Mouse (Mus musculus) stomach, embryonic 14.5 days (tissue): ENCODE measurements around the gene Stx4a. TPM values are rescaled to one million over a fixed set of nuclear protein-coding genes. Genes with fewer than 3 reads are reported as not detected.

Source experiments
- ATAC-seq: fragments of 200-750 bp; cut with Nextera tagmentation; 2 replicates; pipeline ENCODE4 v1.8.0; 2017; ENCODE audit warnings: low read depth, moderate TSS enrichment; ENCODE audit not compliant: insufficient number of reproducible peaks, insufficient read depth, low FRiP score
- H3K27ac ChIP-seq: fragments of 300-500 bp; sonication (generic); 2 replicates; pipeline ENCODE4 v1.5.1; 2014; ENCODE audit warnings: mild to moderate bottlenecking, low read length, moderate library complexity, mixed read lengths
- H3K27me3 ChIP-seq: fragments of 300-500 bp; sonication (generic); 2 replicates; pipeline ENCODE4 v1.6.1; 2014; ENCODE audit warnings: low read length, control low read depth, mixed read lengths; ENCODE audit not compliant: control insufficient read depth, insufficient read depth
- H3K36me3 ChIP-seq: fragments of 300-500 bp; sonication (generic); 2 replicates; pipeline ENCODE4 v1.6.1; 2014; ENCODE audit warnings: mild to moderate bottlenecking, control low read depth, low read length, moderate library complexity, mixed read lengths; ENCODE audit not compliant: control insufficient read depth, insufficient read depth
- H3K4me1 ChIP-seq: fragments of 300-500 bp; sonication (generic); 2 replicates; pipeline ENCODE4 v1.6.1; 2014; ENCODE audit warnings: low read length, control low read depth, mixed read lengths; ENCODE audit not compliant: control insufficient read depth, insufficient read depth
- H3K4me2 ChIP-seq: fragments of 300-500 bp; sonication (generic); replicated peaks from 2 replicates; pipeline ENCODE4 v1.6.1; 2014; ENCODE audit warnings: low read depth, low read length, control low read depth
- H3K4me3 ChIP-seq: fragments of 300-500 bp; sonication (generic); 2 replicates; pipeline ENCODE4 v1.5.1; 2014; ENCODE audit warnings: low read depth, low read length, control low read depth
- H3K9ac ChIP-seq: fragments of 300-500 bp; sonication (generic); replicated peaks from 2 replicates; pipeline ENCODE4 v1.6.1; 2014; ENCODE audit warnings: low read depth, mild to moderate bottlenecking, control low read depth, low read length, moderate library complexity, mixed read lengths
- H3K9me3 ChIP-seq: fragments of 300-500 bp; sonication (generic); 2 replicates; pipeline ENCODE4 v1.6.1; 2016; ENCODE audit warnings: low read depth, low read length, control low read depth; ENCODE audit not compliant: control insufficient read depth
- WGBS: fragments of 180-500 bp; shearing (Covaris S2); extraction: QIAGEN DNeasy Blood & Tissue Kit; methylation state at CpG from one replicate; pipeline ENCODE4 v1.1.7; 2014; 5-methylcytosine and 5-hydroxymethylcytosine counted together
- polyA plus RNA-seq: library from polyadenylated mRNA; unstranded; fragments of >200 nt; fragmentation: Nextera tagmentation; extraction: Ambion mirVana; gene quantifications from 2 replicates; pipeline ENCODE4 v1.2.1, GENCODE M21; 2014

Gene Stx4a
- polyA plus RNA-seq, 1 experiment from 2014 or later = 29.7 TPM

- WGBS = 92% methylated on average over 9 of the region's 9 CpGs
These were observed 55.2 kb downstream of the Stx4a start for GRCm38 (mm10) chr7:127879301-127879700.

GRCm38 (mm10) chr7:127880431-127880830 lies 56.3 kb downstream of the Stx4a start:
- 83% methylated on average over 12 of the region's 12 CpGs for WGBS
- Histone ChIP-seq H3K4me1 (peaks cover 11% of the 10 kb centered on the region; the same call in 1 of the 2 replicates), H3K36me3 (peaks cover 70% of the 10 kb centered on the region), H3K27me3 (no peaks in the 10 kb centered on the region), H3K9me3 (no peaks in the 10 kb centered on the region), H3K4me3 (no peak overlapping the region), H3K9ac (no peak overlapping the region), H3K27ac (no peak overlapping the region), H3K4me2 (no peak overlapping the region)
- ATAC-seq = no peak

More at GRCm38 (mm10) chr7:127879301-127879700, 55.2 kb downstream of the Stx4a start:
- H3K27ac ChIP-seq = no peak overlapping the region
- H3K4me3 ChIP-seq = no peak overlapping the region
- H3K36me3 ChIP-seq = peaks cover 61% of the 10 kb centered on the region
- H3K9ac ChIP-seq = no peak overlapping the region
- H3K4me2 ChIP-seq = no peak overlapping the region
- H3K4me1 ChIP-seq = peaks cover 15% of the 10 kb centered on the region; the same call in 1 of the 2 replicates
- ATAC-seq = no peak
- no peaks in the 10 kb centered on the region for H3K27me3 ChIP-seq
- H3K9me3 ChIP-seq = no peaks in the 10 kb centered on the region

DNA sequence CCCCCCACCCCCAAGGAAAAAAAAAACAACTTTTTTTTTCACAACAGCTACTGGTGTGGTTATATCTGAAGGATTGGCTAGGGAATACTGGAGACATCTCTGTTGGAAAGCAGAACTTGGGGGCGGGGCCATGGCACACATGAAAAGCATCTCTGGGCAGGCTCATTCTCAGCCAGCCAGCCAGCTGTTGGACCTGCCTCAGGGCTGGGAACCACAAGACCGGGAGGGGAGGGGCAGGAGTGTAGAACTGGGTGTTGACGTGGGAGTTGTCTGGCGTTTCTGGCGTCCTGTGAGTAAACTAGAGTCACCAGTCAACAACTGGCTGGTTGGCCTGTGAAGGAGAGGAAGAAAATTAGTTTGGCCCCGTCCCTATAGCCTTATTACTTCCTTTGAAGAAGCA lies 61.9 kb downstream of the Stx4a start:
- no peak for ATAC-seq
- WGBS = 64% methylated on average over 6 of the region's 6 CpGs
- Histone ChIP-seq H3K4me3 (no peak overlapping the region), H3K4me1 (peaks cover 4% of the 10 kb centered on the region; the same call in 1 of the 2 replicates), H3K27ac (no peak overlapping the region), H3K36me3 (peaks cover 67% of the 10 kb centered on the region), H3K27me3 (no peaks in the 10 kb centered on the region), H3K9ac (no peak overlapping the region), H3K9me3 (no peaks in the 10 kb centered on the region), H3K4me2 (no peak overlapping the region)

- ATAC-seq = no peak
- Histone ChIP-seq H3K36me3 (peaks cover 63% of the 10 kb centered on the region), H3K27me3 (no peaks in the 10 kb centered on the region), H3K4me1 (peaks cover 4% of the 10 kb centered on the region; the same call in 1 of the 2 replicates), H3K9ac (no peak overlapping the region), H3K4me2 (no peak overlapping the region), H3K9me3 (no peaks in the 10 kb centered on the region), H3K4me3 (no peak overlapping the region), H3K27ac (no peak overlapping the region)
- WGBS = 87% methylated on average over 6 of the region's 6 CpGs
These were observed 62.5 kb downstream of the Stx4a start for GRCm38 (mm10) chr7:127886551-127886950.

- peaks cover 4% of the 10 kb centered on the region; the same call in 1 of the 2 replicates for H3K4me1 ChIP-seq
- no peaks in the 10 kb centered on the region for H3K27me3 ChIP-seq
- H3K9ac ChIP-seq = no peak overlapping the region
- WGBS = 85% methylated on average over 8 of the region's 8 CpGs
- no peaks in the 10 kb centered on the region for H3K9me3 ChIP-seq
- H3K27ac ChIP-seq = no peak overlapping the region
- no peak for ATAC-seq
- H3K4me3 ChIP-seq = no peak overlapping the region
- peaks cover 59% of the 10 kb centered on the region for H3K36me3 ChIP-seq
- H3K4me2 ChIP-seq = no peak overlapping the region
These were observed 63.1 kb downstream of the Stx4a start for GRCm38 (mm10) chr7:127887191-127887590.

GRCm38 (mm10) chr7:127887781-127888180 lies 63.7 kb downstream of the Stx4a start:
- Histone ChIP-seq H3K27ac (no peak overlapping the region), H3K4me3 (no peak overlapping the region), H3K27me3 (no peaks in the 10 kb centered on the region), H3K9me3 (no peaks in the 10 kb centered on the region), H3K4me2 (no peak overlapping the region), H3K9ac (no peak overlapping the region), H3K36me3 (peaks cover 60% of the 10 kb centered on the region), H3K4me1 (peaks cover 4% of the 10 kb centered on the region; the same call in 1 of the 2 replicates)
- 82% methylated on average over 3 of the region's 3 CpGs for WGBS
- ATAC-seq = no peak

DNA sequence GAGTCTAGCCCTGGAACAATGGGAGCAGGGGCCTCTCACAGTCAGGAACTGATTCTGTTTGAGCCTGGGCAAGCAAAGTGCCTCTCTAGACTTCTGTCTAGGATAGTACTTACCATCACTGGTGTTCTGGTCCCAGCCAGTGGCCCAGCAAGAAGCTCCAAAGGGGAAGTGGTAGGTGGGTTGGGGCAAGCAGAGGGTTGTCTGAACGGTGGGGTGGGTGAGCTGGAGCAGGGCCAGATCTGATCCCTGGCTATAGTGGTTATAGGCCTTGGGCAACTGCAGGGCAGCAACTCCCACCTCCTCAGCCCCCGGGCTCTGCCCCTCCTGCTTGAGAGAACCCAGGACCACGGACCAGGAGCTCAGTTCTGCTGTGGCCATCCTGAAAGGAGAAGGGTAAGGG lies 64.7 kb downstream of the Stx4a start:
- no peak overlapping the region for H3K4me3 ChIP-seq
- no peaks in the 10 kb centered on the region for H3K27me3 ChIP-seq
- no peak overlapping the region for H3K27ac ChIP-seq
- 72% methylated on average over 3 of the region's 3 CpGs for WGBS
- no peak for ATAC-seq
- H3K4me1 ChIP-seq = peaks cover under 1% of the 10 kb centered on the region; the same call in 1 of the 2 replicates
- H3K9ac ChIP-seq = no peak overlapping the region
- H3K4me2 ChIP-seq = no peak overlapping the region
- H3K9me3 ChIP-seq = no peaks in the 10 kb centered on the region
- peaks cover 55% of the 10 kb centered on the region for H3K36me3 ChIP-seq

DNA sequence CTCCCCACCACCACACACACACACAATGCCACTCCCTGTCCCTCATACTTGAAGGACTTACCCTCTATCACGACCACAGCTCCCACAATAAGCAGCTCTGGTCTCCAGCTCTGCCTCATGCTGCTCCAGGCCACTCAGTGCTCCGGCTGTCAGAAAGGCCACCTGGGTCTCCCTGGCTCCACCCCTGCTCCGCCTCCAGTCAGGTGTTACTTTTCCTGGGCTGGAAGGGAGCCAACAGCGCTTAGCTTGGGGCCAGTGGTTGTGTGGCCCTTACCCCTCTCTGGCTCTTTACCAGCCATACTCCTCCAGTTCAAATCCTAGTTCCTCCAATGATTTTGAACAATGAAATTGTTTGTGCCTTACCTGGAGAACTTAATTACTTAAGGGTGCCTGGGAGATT lies 66.7 kb downstream of the Stx4a start, which contains the start of gene Prss53:
Prss53 (minus strand) TSS at position 173 of the 400 bp plus-strand sequence.
- Histone ChIP-seq H3K9ac (no peak within 1 kb of the TSS), H3K4me1 (peaks cover 6% of the 10 kb centered on the region), H3K27me3 (no peaks in the 10 kb centered on the region), H3K4me2 (no peak within 1 kb of the TSS), H3K36me3 (peaks cover 40% of the 10 kb centered on the region), H3K27ac (no peak within 1 kb of the TSS), H3K9me3 (no peaks in the 10 kb centered on the region), H3K4me3 (no peak within 1 kb of the TSS)
- no peak for ATAC-seq
- 23% methylated on average over 4 of the region's 4 CpGs for WGBS

DNA sequence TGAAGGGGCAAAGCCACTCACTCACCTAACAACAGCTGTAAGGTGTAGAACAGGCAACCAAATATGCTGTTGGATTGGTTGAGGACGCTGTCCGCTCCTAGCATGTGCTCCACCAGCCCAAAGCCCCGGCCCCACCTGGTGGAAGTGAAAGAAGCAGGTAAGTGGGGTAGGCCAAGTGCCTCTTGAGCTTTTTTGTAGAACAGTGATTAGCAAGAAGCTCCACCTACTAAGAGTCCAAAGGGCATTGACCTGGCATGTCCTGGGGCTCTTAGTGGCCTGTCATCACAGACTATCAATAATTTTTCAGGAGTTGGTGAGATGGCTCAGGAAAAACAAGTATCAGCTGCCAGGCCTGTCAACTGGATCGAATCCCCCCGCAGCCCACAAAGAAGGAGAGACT lies 70.4 kb downstream of the Stx4a start:
- H3K4me2 ChIP-seq = peak overlapping the region; percentile 75
- no peaks in the 10 kb centered on the region for H3K27me3 ChIP-seq
- H3K4me1 ChIP-seq = peaks cover 6% of the 10 kb centered on the region
- WGBS = 60% methylated on average over 5 of the region's 5 CpGs
- no peaks in the 10 kb centered on the region for H3K9me3 ChIP-seq
- peaks cover 17% of the 10 kb centered on the region; the same call in 1 of the 2 replicates for H3K36me3 ChIP-seq
- ATAC-seq = no peak
- H3K27ac ChIP-seq = no peak overlapping the region
- peak overlapping the region; percentile 67 for H3K4me3 ChIP-seq
- peak overlapping the region; percentile 46 for H3K9ac ChIP-seq
